Mouse (Mus musculus): ENCODE measurements at regions not wholly inside any gene's neighbourhood (a gene's known extent, or its start where the extent isn't known, plus 50 kb on each side); places are given as distances from the start of the nearest gene placed in this dataset.
A peak's percentile ranks its signal among the peaks of the same experiment; 100 is the strongest.

DNA sequence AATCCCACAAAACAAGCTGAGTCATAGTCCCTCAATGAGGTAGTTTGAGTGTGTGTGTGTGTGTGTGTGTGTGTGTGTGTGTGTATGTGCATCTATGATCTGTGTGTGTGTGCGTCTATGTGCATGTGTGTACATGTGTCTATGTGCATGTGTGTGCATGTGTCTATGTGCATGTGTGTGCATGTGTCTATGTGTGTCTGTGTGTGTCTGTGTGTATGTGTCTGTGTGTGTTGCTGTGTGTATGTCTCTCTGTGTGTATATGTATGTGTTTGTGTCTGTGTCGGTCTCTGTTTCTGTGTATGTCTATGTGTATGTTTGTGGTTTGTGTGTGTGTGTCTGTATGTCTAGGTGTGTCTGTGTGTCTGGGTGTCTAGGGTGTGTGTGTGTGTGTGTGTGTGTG is 309.1 kb upstream of the Brinp3 start:
- DNase-seq (ENCODE audit: low spot score in 2 of 2): no peak

GRCm38 (mm10) chr1:146211646-146212045 is 282.9 kb upstream of the Brinp3 start:
- no peak for DNase-seq (ENCODE audit: low spot score in 2 of 2)

- DNase-seq (ENCODE audit: low spot score in 2 of 2): peak in 1 of 2 experiments; percentile 42
Observed at GRCm38 (mm10) chr1:146231487-146232466, 262.8 kb upstream of the Brinp3 start.

DNA sequence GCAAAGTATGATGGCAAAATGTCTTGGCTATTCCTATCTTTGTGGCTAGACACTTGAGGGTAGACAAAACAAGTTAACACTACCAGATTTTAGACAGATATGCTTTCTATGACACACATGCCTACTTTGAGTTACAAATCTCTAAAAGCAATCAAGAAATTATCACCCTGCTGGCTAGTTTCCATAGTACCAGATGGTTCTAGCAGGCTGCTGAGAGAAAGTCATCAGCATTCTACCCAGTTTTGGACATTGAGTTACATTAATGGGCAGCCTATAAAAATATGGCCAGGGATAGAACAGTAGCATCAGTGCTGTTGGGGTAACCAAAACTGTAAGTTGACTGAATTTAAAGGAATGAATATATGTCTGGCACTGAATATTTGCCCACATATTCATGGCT is 234.2 kb upstream of the Brinp3 start:
- no peak for DNase-seq (ENCODE audit: low spot score in 2 of 2)

DNA sequence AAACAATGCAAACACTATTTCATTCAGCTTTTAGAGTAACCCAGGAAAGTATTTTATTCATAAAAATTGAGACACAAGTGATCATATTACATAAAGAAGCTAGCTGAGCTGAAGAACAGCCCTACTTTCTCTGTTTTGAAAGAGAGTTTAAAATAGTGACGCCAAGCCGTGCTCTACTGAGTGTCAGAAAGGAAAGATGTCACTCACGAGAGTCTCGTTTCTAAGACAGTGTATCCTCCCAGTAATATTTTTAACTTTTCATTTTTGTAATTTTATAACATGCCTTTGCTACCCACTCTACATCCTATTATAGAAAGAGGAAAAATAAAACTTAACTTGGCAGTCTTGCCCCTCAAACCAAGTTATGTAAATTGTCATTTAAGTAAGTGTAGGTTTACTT is 195.5 kb upstream of the Brinp3 start:
- DNase-seq (ENCODE audit: low spot score in 2 of 2): no peak

DNA sequence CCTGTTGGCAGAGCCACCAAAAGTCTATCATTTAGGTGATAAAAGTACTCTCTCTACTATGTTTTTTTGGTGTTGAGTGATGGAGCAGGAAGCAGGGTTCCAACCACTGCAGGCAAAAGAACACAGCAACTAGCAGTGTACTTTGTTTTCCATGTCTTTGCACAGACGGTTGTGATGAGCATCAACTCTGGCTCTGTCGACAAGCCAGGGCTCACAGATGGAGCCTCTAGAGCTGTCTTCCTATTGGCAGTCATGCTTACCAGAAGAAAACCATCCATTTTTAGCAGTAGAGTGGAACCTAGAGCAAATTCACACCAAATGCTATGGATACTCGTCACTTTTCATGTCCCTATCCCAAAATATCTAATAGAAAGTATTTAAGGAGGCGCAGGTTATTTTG is 182.0 kb upstream of the Brinp3 start:
- no peak for DNase-seq (ENCODE audit: low spot score in 2 of 2)

DNA sequence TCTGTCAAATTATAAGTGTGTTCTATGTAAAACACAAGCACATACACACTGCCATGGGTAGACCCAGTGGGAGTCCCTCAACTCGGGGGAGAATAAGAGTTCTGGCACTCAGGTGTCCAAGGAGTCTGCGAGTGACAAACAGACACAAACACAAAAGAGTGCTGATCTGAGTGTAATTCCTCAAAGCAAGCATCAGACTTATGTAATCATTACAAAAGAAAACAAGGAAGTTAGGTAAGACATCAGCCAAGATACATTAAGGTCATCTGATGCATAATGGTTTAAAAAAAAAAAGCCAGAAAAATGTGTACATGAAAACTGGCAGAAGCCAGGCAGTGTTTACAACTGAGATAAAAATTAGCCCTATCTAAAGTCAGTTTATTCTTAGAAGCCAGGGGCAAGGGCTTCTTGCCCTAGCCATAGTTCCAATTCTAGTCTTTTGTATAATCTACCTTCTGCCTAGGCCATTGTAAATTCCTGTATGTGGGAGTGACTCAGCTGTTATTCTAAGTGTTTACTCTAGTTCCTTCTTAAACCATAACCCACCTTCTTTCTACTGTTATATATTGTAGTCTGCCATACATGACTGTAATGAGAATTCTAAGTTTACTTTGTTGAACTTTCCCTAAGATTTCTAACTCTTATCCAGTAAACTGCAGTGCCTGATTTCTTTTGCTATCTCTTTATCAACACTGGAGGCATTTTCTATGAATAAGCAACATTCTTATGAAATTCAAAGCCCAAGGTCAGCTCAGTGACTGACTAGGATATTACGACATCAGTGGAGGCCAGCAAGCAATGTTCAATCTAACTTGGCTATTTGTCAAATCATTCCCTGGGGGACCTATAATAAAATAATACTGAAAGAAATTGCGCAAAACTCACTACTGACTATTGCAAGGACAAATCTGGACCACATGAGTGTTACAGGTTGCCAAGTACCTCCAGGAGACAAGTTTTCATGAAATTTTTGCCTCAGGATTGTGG is 178.1 kb upstream of the Brinp3 start:
- no peak for DNase-seq (ENCODE audit: low spot score in 2 of 2)

GRCm38 (mm10) chr1:146322026-146322425 is 172.5 kb upstream of the Brinp3 start:
- no peak for DNase-seq (ENCODE audit: low spot score in 2 of 2)

GRCm38 (mm10) chr1:146322862-146323261 is 171.7 kb upstream of the Brinp3 start:
- no peak for DNase-seq (ENCODE audit: low spot score in 2 of 2)

DNA sequence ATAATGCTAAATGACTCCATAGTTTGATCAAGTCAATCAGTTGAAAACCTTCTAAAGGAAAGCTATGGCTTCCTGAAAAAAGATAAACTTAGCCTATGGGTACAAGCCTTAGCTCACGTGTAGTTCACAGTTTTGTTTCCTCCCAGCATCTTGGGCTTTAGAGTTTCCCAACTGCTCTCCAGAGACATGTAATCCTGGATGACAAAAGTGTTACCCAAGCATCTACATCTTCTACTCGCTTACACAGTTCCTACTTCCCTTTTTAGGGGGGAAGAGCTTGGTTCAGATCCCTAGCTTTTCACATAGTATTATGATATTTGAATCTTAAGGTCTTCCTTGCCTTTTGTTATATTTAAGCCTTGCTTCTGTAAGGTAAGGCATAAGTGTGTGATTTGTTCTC is 157.5 kb upstream of the Brinp3 start:
- DNase-seq (ENCODE audit: low spot score in 2 of 2): no peak

GRCm38 (mm10) chr1:146356964-146357363 is 137.6 kb upstream of the Brinp3 start:
- DNase-seq (ENCODE audit: low spot score in 2 of 2): no peak

DNA sequence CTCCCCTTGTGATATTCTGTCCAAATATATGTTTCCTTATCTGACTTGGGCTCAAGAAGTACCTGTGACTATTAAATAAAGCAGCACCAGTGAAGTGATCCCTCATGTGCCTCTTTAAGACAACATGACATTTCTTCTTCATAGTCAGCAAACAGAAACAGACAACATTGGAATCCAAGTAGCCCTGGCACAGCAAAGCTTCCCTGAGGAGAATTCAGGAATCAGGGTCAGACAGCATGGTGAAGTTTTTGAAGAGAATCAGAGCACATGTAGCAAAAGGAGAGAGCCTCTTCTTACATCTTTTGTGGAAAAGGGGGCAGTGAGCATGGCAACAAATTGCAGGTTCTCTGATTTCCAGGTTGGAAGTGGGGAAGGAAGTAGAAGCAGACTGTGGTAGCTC is 136.3 kb upstream of the Brinp3 start:
- DNase-seq (ENCODE audit: low spot score in 2 of 2): no peak

DNA sequence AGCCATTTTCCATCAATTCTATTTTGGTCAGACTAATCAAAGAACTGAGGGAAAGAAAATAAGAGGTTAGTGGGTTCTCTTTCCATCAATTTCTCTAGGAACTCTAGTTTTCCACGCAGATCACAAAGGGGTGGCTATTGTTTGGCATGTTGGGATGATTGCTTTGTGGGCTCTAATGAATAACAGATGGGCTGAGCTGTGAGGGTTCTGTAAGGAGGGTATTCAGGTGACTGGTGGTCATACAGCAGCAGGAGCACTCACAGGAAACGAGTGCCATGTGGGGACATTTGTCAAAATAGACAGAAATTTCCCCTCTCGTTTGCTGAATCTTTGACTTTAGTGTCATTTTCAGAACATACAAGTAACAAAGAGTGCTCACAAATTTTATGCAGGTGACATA is 134.9 kb upstream of the Brinp3 start:
- no peak for DNase-seq (ENCODE audit: low spot score in 2 of 2)

- no peak for DNase-seq (ENCODE audit: low spot score in 2 of 2)
Observed at GRCm38 (mm10) chr1:146360124-146360523, 134.4 kb upstream of the Brinp3 start.

DNA sequence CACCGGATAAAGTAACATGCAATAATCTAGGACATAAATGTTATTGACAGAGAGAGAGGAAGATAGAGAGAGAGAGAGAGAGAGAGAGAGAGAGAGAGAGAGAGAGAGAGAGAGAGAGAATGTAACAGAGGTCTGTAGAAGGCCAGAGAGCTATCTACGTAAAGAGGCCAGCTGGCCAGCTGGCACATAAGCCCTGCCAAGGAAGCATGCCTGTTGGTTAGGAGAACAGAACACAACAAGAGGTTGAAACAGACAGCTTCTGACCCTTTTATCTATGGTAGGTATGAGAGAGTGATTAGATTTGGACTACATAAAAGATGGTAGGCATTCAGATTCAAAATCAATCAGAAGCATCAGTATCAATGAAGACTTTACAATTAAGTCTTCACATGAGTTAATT is 130.8 kb upstream of the Brinp3 start:
- no peak for DNase-seq (ENCODE audit: low spot score in 2 of 2)

All from left cerebral cortex, adult 8-10 months (tissue).